Mouse (Mus musculus): ENCODE measurements at regions not wholly inside any gene's neighbourhood (a gene's known extent, or its start where the extent isn't known, plus 50 kb on each side); places are given as distances from the start of the nearest gene placed in this dataset.

- no peaks in the 10 kb centered on the region for H3K36me3 ChIP-seq (ENCODE audit: insufficient read depth, low read length)
- no peak for ATAC-seq (ENCODE audit: low FRiP score, low TSS enrichment)
- H3K4me3 ChIP-seq (ENCODE audit: low read length): no peak overlapping the region
- no peaks in the 10 kb centered on the region for H3K4me1 ChIP-seq (ENCODE audit: insufficient read depth, low read length)
- no peak overlapping the region for H3K27ac ChIP-seq (ENCODE audit: low read length)
- H3K9ac ChIP-seq (replicated peaks; ENCODE audit: low read length): no peak overlapping the region
- no peak overlapping the region for H3K4me2 ChIP-seq (replicated peaks; ENCODE audit: low read depth, low read length)
- H3K27me3 ChIP-seq (ENCODE audit: insufficient read depth, low read length): no peaks in the 10 kb centered on the region
- no peaks in the 10 kb centered on the region for H3K9me3 ChIP-seq (ENCODE audit: low read length)
- 78% methylated on average over 2 of the region's 2 CpGs for WGBS
Observed at GRCm38 (mm10) chr4:83107161-83107560, 55.0 kb upstream of the Frem1 start.

- ATAC-seq (ENCODE audit: low FRiP score, low TSS enrichment): no peak
Observed at GRCm38 (mm10) chr4:83104045-83104681, 52.0 kb upstream of the Frem1 start.

GRCm38 (mm10) chr4:83102893-83103292, 50.8 kb upstream of the Frem1 start:
- 0 out of 2 replicates have a peak, but pooled peaks cover 3% of the 10 kb centered on the region for H3K9me3 ChIP-seq (ENCODE audit: low read length)
- 81% methylated on average over 2 of the region's 2 CpGs for WGBS
- H3K4me3 ChIP-seq (ENCODE audit: low read length): no peak overlapping the region
- H3K4me1 ChIP-seq (ENCODE audit: insufficient read depth, low read length): peaks cover 15% of the 10 kb centered on the region
- no peaks in the 10 kb centered on the region for H3K36me3 ChIP-seq (ENCODE audit: insufficient read depth, low read length)
- H3K27ac ChIP-seq (ENCODE audit: low read length): no peak overlapping the region
- H3K27me3 ChIP-seq (ENCODE audit: insufficient read depth, low read length): no peaks in the 10 kb centered on the region
- no peak for ATAC-seq (ENCODE audit: low FRiP score, low TSS enrichment)
- no peak overlapping the region for H3K4me2 ChIP-seq (replicated peaks; ENCODE audit: low read depth, low read length)
- H3K9ac ChIP-seq (replicated peaks; ENCODE audit: low read length): no peak overlapping the region

More at GRCm38 (mm10) chr4:83104045-83104681, 52.0 kb upstream of the Frem1 start:
- Histone ChIP-seq H3K4me3 (ENCODE audit: low read length) (no peak overlapping the region), H3K4me1 (ENCODE audit: insufficient read depth, low read length) (peaks cover 9% of the 10 kb centered on the region; the same call in 1 of the 2 replicates), H3K9me3 (ENCODE audit: low read length) (0 out of 2 replicates have a peak, but pooled peaks cover 3% of the 10 kb centered on the region), H3K27me3 (ENCODE audit: insufficient read depth, low read length) (no peaks in the 10 kb centered on the region), H3K27ac (ENCODE audit: low read length) (no peak overlapping the region), H3K4me2 (replicated peaks; ENCODE audit: low read depth, low read length) (no peak overlapping the region), H3K36me3 (ENCODE audit: insufficient read depth, low read length) (no peaks in the 10 kb centered on the region), H3K9ac (replicated peaks; ENCODE audit: low read length) (no peak overlapping the region)
- 60% methylated on average over 5 of the region's 5 CpGs for WGBS

GRCm38 (mm10) chr4:83102022-83102421, 49.9 kb upstream of the Frem1 start:
- Histone ChIP-seq H3K27ac (ENCODE audit: low read length) (peak overlapping the region; percentile 76), H3K9ac (replicated peaks; ENCODE audit: low read length) (no peak overlapping the region), H3K4me1 (ENCODE audit: insufficient read depth, low read length) (peaks cover 15% of the 10 kb centered on the region), H3K36me3 (ENCODE audit: insufficient read depth, low read length) (no peaks in the 10 kb centered on the region), H3K27me3 (ENCODE audit: insufficient read depth, low read length) (no peaks in the 10 kb centered on the region), H3K9me3 (ENCODE audit: low read length) (0 out of 2 replicates have a peak, but pooled peaks cover 3% of the 10 kb centered on the region), H3K4me3 (ENCODE audit: low read length) (no peak overlapping the region), H3K4me2 (replicated peaks; ENCODE audit: low read depth, low read length) (no peak overlapping the region)
- 30% methylated on average over 3 of the region's 3 CpGs for WGBS
- peak; percentile 95 for ATAC-seq (ENCODE audit: low FRiP score, low TSS enrichment)

All from kidney, embryonic 16.5 days (tissue).